Mouse (Mus musculus) testis, adult 2 months (tissue): ENCODE measurements at regions not wholly inside any gene's neighbourhood (a gene's known extent, or its start where the extent isn't known, plus 50 kb on each side); places are given as distances from the start of the nearest gene placed in this dataset.

ENCODE experiments used
- CTCF ChIP-seq: fragments of 200-500 bp; IDR thresholded peaks from 2 replicates; pipeline ENCODE4 v1.5.1; 2012; ENCODE audit warnings: low read depth, mild to moderate bottlenecking, inconsistent platforms, low read length, moderate library complexity; ENCODE audit not compliant: control insufficient read depth, insufficient read depth, insufficient replicate concordance
- POLR2A ChIP-seq: fragments of 200-500 bp; IDR thresholded peaks from 2 replicates; pipeline ENCODE4 v1.6.1; 2012; ENCODE audit warnings: low read depth, mild to moderate bottlenecking, inconsistent platforms, low read length, moderate library complexity; ENCODE audit not compliant: control insufficient read depth

DNA sequence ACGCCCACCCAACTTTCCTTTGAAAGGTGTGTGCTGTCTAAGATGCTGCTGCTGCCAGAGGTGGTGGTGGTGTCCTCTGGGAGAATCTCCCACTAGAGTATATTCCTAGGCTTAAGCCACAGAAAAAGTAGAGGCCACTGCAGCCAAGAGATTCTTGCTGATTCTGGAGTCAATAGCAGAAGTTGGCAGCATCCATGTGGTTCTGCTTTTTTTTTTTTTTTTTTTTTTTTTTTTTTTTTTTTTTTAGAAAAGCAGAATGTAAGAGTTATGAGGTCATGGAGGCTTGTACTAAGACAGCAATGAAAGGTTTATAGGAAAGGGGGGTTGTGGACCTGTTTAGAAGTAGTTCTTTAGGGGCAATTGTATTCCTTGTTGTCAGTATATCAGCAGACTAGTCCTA, 734.4 kb upstream of the Fam160b2 start:
- TF ChIP-seq POLR2A (no peak), CTCF (no peak)
